Mouse (Mus musculus): ENCODE results near the gene Nop56. TPM values are rescaled to one million over a fixed set of nuclear protein-coding genes. Genes with fewer than 3 reads are reported as not detected.
A peak's percentile ranks its signal among the peaks of the same experiment; 100 is the strongest.

Nop56 gene
- polyA plus RNA-seq, 1 experiment from 2014 or later = 159 TPM

GRCm38 (mm10) chr2:130273732-130274131 is 498 bp upstream of the Nop56 start:
- WGBS = 3% methylated on average over 14 of the region's 14 CpGs
- H3K27me3 ChIP-seq (ENCODE audit: control insufficient read depth, insufficient read depth, low read length) = no peaks in the 10 kb centered on the region
- ATAC-seq (replicated peaks; ENCODE audit: extremely low read depth, insufficient read depth, low FRiP score) = peak; percentile 4; the same call in 1 of the 2 replicates

DNA sequence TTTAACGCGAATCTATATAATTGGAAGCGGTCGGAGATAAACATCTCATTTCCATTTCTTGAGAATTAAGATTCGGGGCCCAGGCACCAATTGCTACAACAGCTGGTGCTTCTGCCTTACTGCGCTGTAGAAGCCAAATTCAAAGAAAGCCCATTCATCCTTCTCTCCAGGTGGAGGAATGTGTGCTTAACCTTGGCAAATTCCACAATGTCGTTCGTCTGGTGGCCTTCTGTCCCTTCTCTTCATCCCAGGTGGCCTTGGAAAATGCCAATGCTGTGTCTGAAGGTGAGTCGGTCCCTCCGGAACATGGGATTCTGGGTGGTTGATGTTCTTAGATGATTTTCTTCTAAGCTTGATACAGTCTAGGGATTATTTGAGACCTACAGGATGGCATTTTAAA is 632 bp downstream of the Nop56 start:
- peak overlapping the region; percentile 94 for H3K9ac ChIP-seq (ENCODE audit: low read length)
- H3K27ac ChIP-seq (ENCODE audit: low read length) = peak overlapping the region; percentile 94
- H3K4me2 ChIP-seq (ENCODE audit: low read depth, low read length) = peak overlapping the region; percentile 83
- peaks cover 39% of the 10 kb centered on the region for H3K36me3 ChIP-seq (ENCODE audit: control insufficient read depth, insufficient read depth)
- WGBS = 2% methylated on average over 10 of the region's 10 CpGs
- peaks cover 13% of the 10 kb centered on the region for H3K4me1 ChIP-seq (ENCODE audit: control insufficient read depth, insufficient read depth, low read length)
- ATAC-seq (replicated peaks; ENCODE audit: extremely low read depth, insufficient read depth, low FRiP score) = no peak
- H3K9me3 ChIP-seq (replicated peaks; ENCODE audit: control insufficient read depth, low read length) = no peaks in the 10 kb centered on the region
- H3K27me3 ChIP-seq (ENCODE audit: control insufficient read depth, insufficient read depth, low read length) = no peaks in the 10 kb centered on the region
- peak overlapping the region; percentile 97 for H3K4me3 ChIP-seq (ENCODE audit: low read length)

More at GRCm38 (mm10) chr2:130273732-130274131, 498 bp upstream of the Nop56 start:
- Histone ChIP-seq H3K9ac (ENCODE audit: low read length) (peak overlapping the region; percentile 86), H3K4me3 (ENCODE audit: low read length) (peak overlapping the region; percentile 97), H3K36me3 (ENCODE audit: control insufficient read depth, insufficient read depth) (peaks cover 31% of the 10 kb centered on the region), H3K4me2 (ENCODE audit: low read depth, low read length) (peak overlapping the region; percentile 78), H3K4me1 (ENCODE audit: control insufficient read depth, insufficient read depth, low read length) (peaks cover 13% of the 10 kb centered on the region), H3K9me3 (replicated peaks; ENCODE audit: control insufficient read depth, low read length) (no peaks in the 10 kb centered on the region), H3K27ac (ENCODE audit: low read length) (peak overlapping the region; percentile 79)

GRCm38 (mm10) chr2:130275649-130276048 is 1.4 kb downstream of the Nop56 start:
- Histone ChIP-seq H3K27me3 (ENCODE audit: control insufficient read depth, insufficient read depth, low read length) (no peaks in the 10 kb centered on the region), H3K27ac (ENCODE audit: low read length) (no peak overlapping the region), H3K9me3 (replicated peaks; ENCODE audit: control insufficient read depth, low read length) (no peaks in the 10 kb centered on the region), H3K4me3 (ENCODE audit: low read length) (peak overlapping the region; percentile 97), H3K9ac (ENCODE audit: low read length) (no peak overlapping the region), H3K4me2 (ENCODE audit: low read depth, low read length) (peak overlapping the region; percentile 83), H3K4me1 (ENCODE audit: control insufficient read depth, insufficient read depth, low read length) (peaks cover 13% of the 10 kb centered on the region), H3K36me3 (ENCODE audit: control insufficient read depth, insufficient read depth) (peaks cover 45% of the 10 kb centered on the region)
- WGBS = 47% methylated on average over 6 of the region's 6 CpGs
- no peak for ATAC-seq (replicated peaks; ENCODE audit: extremely low read depth, insufficient read depth, low FRiP score)

DNA sequence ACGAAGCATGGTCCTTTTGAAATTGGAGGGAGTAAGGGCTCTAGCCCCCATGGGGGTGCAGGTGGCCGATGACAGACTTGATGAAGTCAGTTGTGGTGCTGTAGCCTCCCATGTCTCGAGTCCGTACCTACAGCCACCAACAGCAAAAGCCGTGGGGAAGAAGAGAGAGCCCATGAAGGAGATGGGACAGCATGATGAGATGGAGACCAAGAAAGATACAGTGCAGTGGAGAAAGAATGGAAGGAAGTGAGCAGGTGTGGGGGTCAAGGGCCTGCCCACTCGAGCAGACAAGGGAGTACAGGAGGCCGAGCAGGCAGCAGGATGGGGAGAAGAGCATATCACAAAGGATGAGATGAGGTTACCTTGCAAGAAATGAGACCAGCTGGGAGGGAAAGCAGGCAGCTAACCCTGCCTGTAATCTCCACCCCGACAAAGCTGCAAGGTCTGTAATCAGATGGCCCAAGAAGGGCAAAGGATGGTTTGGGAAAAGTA is 5.4 kb downstream of the Nop56 start:
- no peak for ATAC-seq (replicated peaks; ENCODE audit: extremely low read depth, insufficient read depth, low FRiP score)
- Histone ChIP-seq H3K9ac (ENCODE audit: low read length) (no peak overlapping the region), H3K36me3 (ENCODE audit: control insufficient read depth, insufficient read depth) (peaks cover 56% of the 10 kb centered on the region)

GRCm38 (mm10) chr2:130280224-130280623 is 6.0 kb downstream of the Nop56 start:
- peaks cover 56% of the 10 kb centered on the region for H3K36me3 ChIP-seq (ENCODE audit: control insufficient read depth, insufficient read depth)
- no peak overlapping the region for H3K4me2 ChIP-seq (ENCODE audit: low read depth, low read length)
- H3K9ac ChIP-seq (ENCODE audit: low read length) = no peak overlapping the region
- 52% methylated on average over 7 of the region's 7 CpGs for WGBS
- no peaks in the 10 kb centered on the region for H3K9me3 ChIP-seq (replicated peaks; ENCODE audit: control insufficient read depth, low read length)
- no peaks in the 10 kb centered on the region for H3K27me3 ChIP-seq (ENCODE audit: control insufficient read depth, insufficient read depth, low read length)
- no peak for ATAC-seq (replicated peaks; ENCODE audit: extremely low read depth, insufficient read depth, low FRiP score)
- peaks cover 16% of the 10 kb centered on the region for H3K4me1 ChIP-seq (ENCODE audit: control insufficient read depth, insufficient read depth, low read length)
- no peak overlapping the region for H3K4me3 ChIP-seq (ENCODE audit: low read length)
- H3K27ac ChIP-seq (ENCODE audit: low read length) = no peak overlapping the region

More for the DNA sequence above, 5.4 kb downstream of the Nop56 start:
- Histone ChIP-seq H3K9me3 (replicated peaks; ENCODE audit: control insufficient read depth, low read length) (no peaks in the 10 kb centered on the region), H3K27ac (ENCODE audit: low read length) (no peak overlapping the region), H3K4me2 (ENCODE audit: low read depth, low read length) (no peak overlapping the region), H3K27me3 (ENCODE audit: control insufficient read depth, insufficient read depth, low read length) (no peaks in the 10 kb centered on the region), H3K4me3 (ENCODE audit: low read length) (no peak overlapping the region), H3K4me1 (ENCODE audit: control insufficient read depth, insufficient read depth, low read length) (peaks cover 19% of the 10 kb centered on the region)
- WGBS = 46% methylated on average over 8 of the region's 8 CpGs

DNA sequence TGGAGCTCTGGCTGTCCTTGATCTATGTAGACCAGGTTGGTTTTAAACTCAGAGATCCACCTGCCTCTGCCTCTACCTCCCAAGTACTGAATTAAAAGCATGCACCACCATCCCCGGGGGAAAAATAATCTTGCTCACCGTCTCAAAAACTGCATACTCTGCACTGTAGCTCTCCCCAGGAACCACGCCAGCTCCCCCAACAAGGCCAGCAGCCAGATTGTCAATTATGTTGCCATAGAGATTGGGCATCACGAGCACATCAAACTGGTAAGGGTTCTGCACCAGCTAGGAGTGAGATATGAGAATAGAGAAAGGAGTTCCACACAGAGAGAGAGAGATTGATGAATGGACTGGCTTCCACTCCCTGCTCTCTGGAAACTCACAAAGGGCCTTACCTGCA is 6.6 kb downstream of the Nop56 start:
- no peak overlapping the region for H3K9ac ChIP-seq (ENCODE audit: low read length)
- H3K4me2 ChIP-seq (ENCODE audit: low read depth, low read length) = no peak overlapping the region
- ATAC-seq (replicated peaks; ENCODE audit: extremely low read depth, insufficient read depth, low FRiP score) = no peak
- peaks cover 51% of the 10 kb centered on the region for H3K36me3 ChIP-seq (ENCODE audit: control insufficient read depth, insufficient read depth)
- no peaks in the 10 kb centered on the region for H3K27me3 ChIP-seq (ENCODE audit: control insufficient read depth, insufficient read depth, low read length)
- H3K4me1 ChIP-seq (ENCODE audit: control insufficient read depth, insufficient read depth, low read length) = peaks cover 11% of the 10 kb centered on the region
- no peak overlapping the region for H3K27ac ChIP-seq (ENCODE audit: low read length)
- no peaks in the 10 kb centered on the region for H3K9me3 ChIP-seq (replicated peaks; ENCODE audit: control insufficient read depth, low read length)
- WGBS = 64% methylated on average over 4 of the region's 4 CpGs
- no peak overlapping the region for H3K4me3 ChIP-seq (ENCODE audit: low read length)

DNA sequence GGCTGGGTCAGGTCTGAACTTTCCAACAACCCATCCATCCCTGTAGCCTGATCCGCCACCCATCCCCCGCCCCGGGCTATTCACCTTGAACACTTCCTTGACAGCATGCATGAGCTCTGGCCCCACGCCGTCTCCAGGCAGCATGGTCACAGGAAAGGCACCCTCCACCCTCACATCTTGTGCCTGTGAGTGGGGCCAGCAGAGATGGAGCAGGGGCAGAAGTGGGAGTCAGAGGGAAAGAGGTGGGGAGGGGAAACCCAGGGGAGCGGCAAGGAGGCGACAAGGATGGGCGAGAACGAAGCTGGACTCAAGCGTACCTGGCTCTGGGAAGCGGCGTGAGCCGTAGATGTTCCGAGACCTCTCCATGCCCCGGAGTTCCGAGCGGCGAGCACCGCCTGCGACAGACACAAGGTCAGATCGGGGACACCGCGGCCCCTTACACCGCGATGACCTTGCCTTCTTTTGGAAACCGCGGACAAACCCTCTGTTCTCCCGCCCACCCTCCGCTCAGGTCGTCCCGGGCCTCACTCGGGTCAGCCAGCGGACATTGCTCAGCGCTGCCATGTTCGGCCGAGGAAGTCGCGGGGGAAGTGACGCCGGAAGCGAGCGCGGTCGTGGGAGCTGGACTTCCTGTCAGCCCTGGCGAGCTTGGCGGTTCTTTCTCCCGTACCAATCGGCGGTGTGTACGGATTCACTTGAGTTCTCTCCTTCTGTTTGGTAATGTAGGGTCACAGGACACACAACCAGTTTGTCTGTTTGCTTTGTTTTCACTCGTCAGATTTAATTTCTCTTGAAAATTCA is 9.8 kb downstream of the Nop56 start, which contains the start of gene Idh3b:
TSS of gene Idh3b (minus strand) at position 694 of the 801 bp plus-strand sequence.
- Histone ChIP-seq H3K27me3 (ENCODE audit: control insufficient read depth, insufficient read depth, low read length) (no peaks in the 10 kb centered on the region), H3K4me1 (ENCODE audit: control insufficient read depth, insufficient read depth, low read length) (peaks cover 8% of the 10 kb centered on the region), H3K4me3 (ENCODE audit: low read length) (peak within 1 kb of the TSS; percentile 90), H3K9me3 (replicated peaks; ENCODE audit: control insufficient read depth, low read length) (no peaks in the 10 kb centered on the region), H3K27ac (ENCODE audit: low read length) (peak within 1 kb of the TSS; percentile 94), H3K4me2 (ENCODE audit: low read depth, low read length) (peak within 1 kb of the TSS; percentile 85), H3K36me3 (ENCODE audit: control insufficient read depth, insufficient read depth) (peaks cover 25% of the 10 kb centered on the region), H3K9ac (ENCODE audit: low read length) (peak within 1 kb of the TSS; percentile 91)
- peak; percentile 86 for ATAC-seq (replicated peaks; ENCODE audit: extremely low read depth, insufficient read depth, low FRiP score)
- WGBS = under 1% methylated on average over 51 of the region's 51 CpGs

- no peak for ATAC-seq (replicated peaks; ENCODE audit: extremely low read depth, insufficient read depth, low FRiP score)
- H3K4me3 ChIP-seq (ENCODE audit: low read length) = no peak overlapping the region
- H3K4me1 ChIP-seq (ENCODE audit: control insufficient read depth, insufficient read depth, low read length) = no peaks in the 10 kb centered on the region; the same call in 1 of the 2 replicates
- H3K9me3 ChIP-seq (replicated peaks; ENCODE audit: control insufficient read depth, low read length) = no peaks in the 10 kb centered on the region
- H3K9ac ChIP-seq (ENCODE audit: low read length) = no peak overlapping the region
- H3K4me2 ChIP-seq (ENCODE audit: low read depth, low read length) = no peak overlapping the region
- H3K36me3 ChIP-seq (ENCODE audit: control insufficient read depth, insufficient read depth) = no peaks in the 10 kb centered on the region
- 53% methylated on average over 4 of the region's 4 CpGs for WGBS
- peaks cover 10% of the 10 kb centered on the region for H3K27me3 ChIP-seq (ENCODE audit: control insufficient read depth, insufficient read depth, low read length)
- H3K27ac ChIP-seq (ENCODE audit: low read length) = no peak overlapping the region
These were observed 14.9 kb downstream of the Nop56 start for GRCm38 (mm10) chr2:130289086-130289485.

DNA sequence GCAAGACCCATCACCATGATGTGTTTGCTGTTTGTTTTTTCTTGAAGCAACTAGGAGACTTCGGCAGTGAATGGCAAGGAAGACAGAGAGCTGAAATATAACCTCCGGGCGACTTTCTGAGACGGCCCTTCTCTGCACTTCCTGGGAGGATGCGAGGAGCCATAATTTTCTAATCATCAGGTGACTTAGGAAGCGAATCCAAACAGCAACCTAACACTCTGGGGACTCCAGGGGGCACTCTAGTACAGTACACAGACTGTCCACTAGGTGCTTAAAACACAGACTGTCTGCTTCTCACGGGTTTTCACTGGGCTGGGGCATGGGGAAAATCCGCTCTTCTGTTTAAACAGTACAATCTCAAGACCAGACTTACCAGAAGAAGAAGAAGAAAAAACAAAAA is 17.2 kb downstream of the Nop56 start:
- ATAC-seq (replicated peaks; ENCODE audit: extremely low read depth, insufficient read depth, low FRiP score) = no peak
- WGBS = 11% methylated on average over 8 of the region's 8 CpGs
- H3K9ac ChIP-seq (ENCODE audit: low read length) = no peak overlapping the region

More for the DNA sequence above, 17.2 kb downstream of the Nop56 start:
- H3K9me3 ChIP-seq (replicated peaks; ENCODE audit: control insufficient read depth, low read length) = no peaks in the 10 kb centered on the region
- H3K4me2 ChIP-seq (ENCODE audit: low read depth, low read length) = peak overlapping the region; percentile 33; the same call in 1 of the 2 replicates
- no peaks in the 10 kb centered on the region; the same call in 1 of the 2 replicates for H3K4me1 ChIP-seq (ENCODE audit: control insufficient read depth, insufficient read depth, low read length)
- no peaks in the 10 kb centered on the region for H3K36me3 ChIP-seq (ENCODE audit: control insufficient read depth, insufficient read depth)
- H3K27me3 ChIP-seq (ENCODE audit: control insufficient read depth, insufficient read depth, low read length) = peaks cover 19% of the 10 kb centered on the region
- H3K4me3 ChIP-seq (ENCODE audit: low read length) = no peak overlapping the region
- no peak overlapping the region for H3K27ac ChIP-seq (ENCODE audit: low read length)
